ENCODE assay signal across 17 mouse cellular contexts in genomic region chr6:35243252-35243651, GRCm38 (mm10).
DNase-seq lines count a peak whose midpoint lies in the region; TF ChIP-seq lines count a peak whose summit lies in the region.
"Had no signal": no experiment of that assay in that cellular context is flagged by ENCODE, and none has a peak within 500 bp of the region (broad histone marks: within the 10 kb centered on the region; RNA-seq: fewer than 3 reads in every experiment).

No protein-coding gene starts in this region.

- TF ChIP-seq RAD21 in CH12.LX (IDR thresholded peaks at IDR 0.05; ENCODE audit: low read depth, low read length), result no peak

- no peak for DNase-seq in layer of hippocampus, adult 2 months (ENCODE audit: low spot score in 2 of 2)
- no peak for DNase-seq in layer of hippocampus, postnatal 25 days (ENCODE audit: extremely low spot score in 1 of 2, low spot score in 1 of 2)
- DNase-seq in 3T3-L1 (ENCODE audit: low read depth, low spot score) (peak; percentile 22), CH12.LX (ENCODE audit: extremely low read depth) (no peak), ZHBTc4 (ENCODE audit: low read depth, low spot score) (peak; percentile 79)
- no peak for DNase-seq in adrenal gland, adult 18-20 months (ENCODE audit: low spot score in 2 of 2)
- no peak for DNase-seq in kidney, postnatal 36 days
- DNase-seq: adrenal gland, postnatal 14 days; cerebellum, adult 11 months; cerebellum, postnatal 14 days; embryo, embryonic 11 days; left cerebral cortex, postnatal 4 days; liver; thymus, postnatal 25 days had no signal

- in situ Hi-C loops in CH12.LX (cut with MboI; ENCODE audit: low pct_ligation_motif_present, low pct_unique_long_range_greater_than_20kb, low sequenced_read_pairs), result no loop called here

- peaks cover 52 to 85% of the 10 kb centered on the region in 2 experiments for H3K36me3 ChIP-seq in CH12.LX (replicated peaks in 1 of 2; ENCODE audit: control insufficient read depth in 1 of 2, insufficient read depth in 1 of 2, low read length in 1 of 2)

- TF ChIP-seq POLR2A in CH12.LX (IDR thresholded peaks at IDR 0.05; ENCODE audit: low read depth, low read length), result no peak

- no peak overlapping the region for H3K27ac ChIP-seq in layer of hippocampus, adult 2 months
- H3K27ac ChIP-seq in CH12.LX (ENCODE audit: insufficient read depth, low read depth), result no peak overlapping the region
- H3K27ac ChIP-seq: heart, embryonic 13.5 days; midbrain, embryonic 13.5 days; neural tube, embryonic 15.5 days had no signal

- H3K4me2 ChIP-seq in CH12.LX (ENCODE audit: insufficient read depth, low read depth, poor library complexity, severe bottlenecking), result no peak overlapping the region
- H3K4me2 ChIP-seq: heart, embryonic 13.5 days; midbrain, embryonic 13.5 days; neural tube, embryonic 15.5 days had no signal

- TF ChIP-seq CTCF in layer of hippocampus, adult 2 months (conservative IDR thresholded peaks at IDR 0.05), result peak; percentile 47
- peak; percentile 15 to 16; a peak in 2 of 4 replicates for TF ChIP-seq CTCF in CH12.LX (conservative IDR thresholded peaks at IDR 0.05 in 1 of 2, IDR thresholded peaks at IDR 0.05 in 1 of 2; ENCODE audit: low read depth in 2 of 2, low read length in 2 of 2)

- no peak overlapping the region for H3K4me3 ChIP-seq in layer of hippocampus, adult 2 months
- no peak overlapping the region for H3K4me3 ChIP-seq in CH12.LX (replicated peaks in 1 of 3; ENCODE audit: low read depth in 2 of 3, low read length in 2 of 3, poor library complexity in 1 of 3)
- H3K4me3 ChIP-seq: heart, embryonic 13.5 days; midbrain, embryonic 13.5 days; neural tube, embryonic 15.5 days had no signal

- peaks cover 4% of the 10 kb centered on the region for H3K9me3 ChIP-seq in CH12.LX (replicated peaks; ENCODE audit: low read length)
- H3K9me3 ChIP-seq: heart, embryonic 13.5 days; midbrain, embryonic 13.5 days; neural tube, embryonic 15.5 days had no signal

- H3K4me1 ChIP-seq in CH12.LX (ENCODE audit: control insufficient read depth in 1 of 2, insufficient read depth in 2 of 2), result peaks cover 0 to 10% of the 10 kb centered on the region in 2 experiments; a peak in 2 of 4 replicates
- H3K4me1 ChIP-seq: midbrain, embryonic 13.5 days; neural tube, embryonic 15.5 days had no signal

- TF ChIP-seq EP300 in CH12.LX (IDR thresholded peaks at IDR 0.05; ENCODE audit: low read length), result no peak

- dilution Hi-C loops in CH12.LX (cut with MboI; ENCODE audit: extremely low pct_ligation_motif_present, extremely low pct_unique_long_range_greater_than_20kb, low sequenced_read_pairs), result no loop called here

- H3K9ac ChIP-seq in CH12.LX (ENCODE audit: insufficient read depth, low read depth), result no peak overlapping the region
- H3K9ac ChIP-seq: heart, embryonic 13.5 days; midbrain, embryonic 13.5 days; neural tube, embryonic 15.5 days had no signal

- no peaks in the 10 kb centered on the region for H3K27me3 ChIP-seq in CH12.LX (replicated peaks)
- H3K27me3 ChIP-seq: heart, embryonic 13.5 days; midbrain, embryonic 13.5 days; neural tube, embryonic 15.5 days had no signal

- H3K79me2 ChIP-seq in CH12.LX (replicated peaks; ENCODE audit: control insufficient read depth, extremely low read depth, insufficient read depth, poor library complexity, severe bottlenecking), result no peaks in the 10 kb centered on the region

TF ChIP-seq in CH12.LX, 34 proteins besides CTCF, POLR2A, EP300 and RAD21:
- TF ChIP-seq NELFE (IDR thresholded peaks at IDR 0.05; ENCODE audit: low read depth, low read length) (no peak), CHD1 (IDR thresholded peaks at IDR 0.05; ENCODE audit: low read depth, low read length) (no peak), E2F4 (IDR thresholded peaks at IDR 0.05; ENCODE audit: insufficient replicate concordance, low read depth, low read length) (no peak), BHLHE40 (IDR thresholded peaks at IDR 0.05; ENCODE audit: low read depth, low read length) (no peak), MYC (IDR thresholded peaks at IDR 0.05; ENCODE audit: low read depth, low read length) (no peak), HCFC1 (IDR thresholded peaks at IDR 0.05; ENCODE audit: low read depth, low read length) (no peak), MEF2A (IDR thresholded peaks at IDR 0.05; ENCODE audit: borderline replicate concordance, low read depth, low read length) (no peak), ZKSCAN1 (IDR thresholded peaks at IDR 0.05; ENCODE audit: borderline replicate concordance, low read depth, low read length) (no peak)

Comparison
In these comparisons a context has a peak if more than half of its experiments do, and no peak if none do; other contexts are left out.
1. DNase-seq: peak in 3T3-L1 (single experiment) and ZHBTc4 (single experiment); none in layer of hippocampus, adult 2 months (0 of 2), layer of hippocampus, postnatal 25 days (0 of 2), CH12.LX (single experiment), adrenal gland, adult 18-20 months (0 of 2) and kidney, postnatal 36 days (0 of 2).